Mouse (Mus musculus) inflammation-experienced regulatory T-cells, adult 6 months (primary cell): ENCODE data around the gene Gsta4. TPM values are rescaled to one million over a fixed set of nuclear protein-coding genes. Genes with fewer than 3 reads are reported as not detected.
A peak's percentile ranks its signal among the peaks of the same experiment; 100 is the strongest.
"Not testable (repeated sequence)": the region's sequence is repeated elsewhere in the genome, so short reads cannot be mapped to it uniquely, and the experiment has no call there.

Experiments used
- ATAC-seq: one replicate; pipeline ENCODE4 v1.8.0; 2017
- polyA plus RNA-seq, 3 experiments: library from polyadenylated mRNA; unstranded; fragments of 100-300 nt; shearing (Covaris generic); gene quantifications; one replicate each; pipeline ENCODE4 v1.2.1; 2017

The Gsta4 gene
- polyA plus RNA-seq, 3 experiments from 2014 or later, result 0.62 to 23.4 (median 19.3) TPM

GRCm38 (mm10) chr9:78179071-78179470, 3.5 kb upstream of the Gsta4 start:
- ATAC-seq, result no peak

GRCm38 (mm10) chr9:78185686-78186085, 3.1 kb downstream of the Gsta4 start:
- no peak for ATAC-seq

- ATAC-seq, result no peak
Observed at GRCm38 (mm10) chr9:78188910-78189309, 6.3 kb downstream of the Gsta4 start.

- ATAC-seq, result no peak
Observed at GRCm38 (mm10) chr9:78190651-78191634, 8.4 kb downstream of the Gsta4 start.

DNA sequence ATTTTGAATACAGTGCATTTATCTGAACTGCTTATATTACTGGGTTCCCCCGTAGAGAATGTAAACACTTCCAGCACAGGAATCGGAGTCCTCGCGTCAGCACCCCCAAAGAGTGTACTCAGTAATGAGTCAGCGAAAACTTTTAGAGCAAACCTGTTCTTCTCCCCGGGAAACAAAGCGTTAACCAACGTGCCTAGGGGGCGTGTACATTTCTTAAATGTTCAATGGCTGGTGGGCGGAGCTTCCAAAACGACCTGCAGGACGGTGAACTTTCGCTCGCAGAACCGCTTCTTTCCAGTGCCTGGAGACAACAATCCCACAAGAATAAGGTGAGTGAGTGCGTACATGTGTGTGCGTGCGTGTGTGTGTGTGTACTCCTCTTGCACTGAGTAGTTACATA, 9.2 kb downstream of the Gsta4 start:
- ATAC-seq, result peak; percentile 84

- peak; percentile 80 for ATAC-seq
Observed at GRCm38 (mm10) chr9:78193902-78194597, 11.5 kb downstream of the Gsta4 start.

GRCm38 (mm10) chr9:78195034-78195433, 12.5 kb downstream of the Gsta4 start:
- no peak for ATAC-seq

- no peak for ATAC-seq
Observed at GRCm38 (mm10) chr9:78197801-78198200, 15.2 kb downstream of the Gsta4 start.

- ATAC-seq, result no peak
Observed at GRCm38 (mm10) chr9:78204194-78204593, 21.6 kb downstream of the Gsta4 start.

- no peak for ATAC-seq
Observed at GRCm38 (mm10) chr9:78208956-78209355, 26.4 kb downstream of the Gsta4 start.

GRCm38 (mm10) chr9:78210079-78210478, 27.5 kb downstream of the Gsta4 start:
- no peak for ATAC-seq

DNA sequence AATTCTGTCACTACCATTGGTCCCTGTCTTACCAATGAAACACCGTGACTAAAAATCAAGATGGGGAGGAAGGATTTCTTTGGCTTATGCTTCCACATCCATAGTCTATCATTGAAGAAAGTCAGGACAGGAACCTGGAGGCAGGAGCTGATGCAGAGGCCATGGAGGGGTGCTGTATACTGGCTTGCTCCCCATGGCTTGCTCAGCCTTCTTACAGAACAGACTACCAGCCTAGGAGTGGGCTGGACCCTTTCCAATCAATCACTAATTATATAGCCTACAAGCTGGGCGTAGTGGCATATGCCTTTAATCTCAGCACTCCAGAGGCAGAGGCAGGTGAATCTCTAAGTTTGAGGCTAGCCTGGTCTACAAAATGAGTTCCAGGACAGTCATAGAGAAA, 28.2 kb downstream of the Gsta4 start:
- no peak for ATAC-seq

DNA sequence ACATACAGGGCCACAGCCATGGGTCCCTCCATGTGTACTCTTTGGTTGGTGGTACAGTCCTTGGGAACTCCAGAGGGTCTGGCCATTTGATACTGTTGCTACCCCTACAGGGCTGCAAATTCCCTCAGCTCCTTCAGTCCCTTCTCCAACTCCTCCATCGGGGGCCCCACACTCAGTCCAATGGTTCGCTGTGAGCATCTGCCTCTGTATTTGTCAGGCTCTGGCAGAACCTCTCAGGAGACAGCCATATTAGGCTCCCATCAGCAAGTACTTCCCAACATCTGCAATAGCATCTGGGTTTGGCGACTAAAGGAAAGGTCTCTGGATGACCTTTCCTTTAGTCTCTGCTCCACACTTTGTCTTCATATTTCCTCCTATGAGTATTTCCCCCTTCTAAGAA, 28.9 kb downstream of the Gsta4 start:
- ATAC-seq, result no peak

- ATAC-seq, result no peak
Observed at GRCm38 (mm10) chr9:78212341-78213049, 29.9 kb downstream of the Gsta4 start.

DNA sequence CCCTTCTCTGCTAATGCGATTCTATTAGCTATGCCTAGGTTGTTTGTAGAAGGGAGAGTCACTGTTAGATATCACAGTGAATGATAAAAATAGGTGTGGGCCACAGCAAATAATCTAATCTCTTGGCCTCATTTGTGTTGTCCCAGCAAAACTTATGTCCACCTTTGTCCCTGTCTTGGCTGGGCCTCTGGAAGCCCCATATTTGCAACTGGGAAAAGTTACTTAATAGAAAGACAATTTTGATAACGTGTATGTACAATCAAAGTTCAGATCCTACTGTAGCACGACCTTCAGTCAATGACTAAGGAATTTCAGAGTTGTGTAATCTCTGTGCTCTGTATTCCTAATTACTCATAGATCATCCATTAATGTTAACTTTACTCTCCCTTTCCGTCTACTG, 34.5 kb downstream of the Gsta4 start:
- ATAC-seq, result no peak

GRCm38 (mm10) chr9:78222616-78223015, 40.0 kb downstream of the Gsta4 start:
- peak; percentile 84 for ATAC-seq

DNA sequence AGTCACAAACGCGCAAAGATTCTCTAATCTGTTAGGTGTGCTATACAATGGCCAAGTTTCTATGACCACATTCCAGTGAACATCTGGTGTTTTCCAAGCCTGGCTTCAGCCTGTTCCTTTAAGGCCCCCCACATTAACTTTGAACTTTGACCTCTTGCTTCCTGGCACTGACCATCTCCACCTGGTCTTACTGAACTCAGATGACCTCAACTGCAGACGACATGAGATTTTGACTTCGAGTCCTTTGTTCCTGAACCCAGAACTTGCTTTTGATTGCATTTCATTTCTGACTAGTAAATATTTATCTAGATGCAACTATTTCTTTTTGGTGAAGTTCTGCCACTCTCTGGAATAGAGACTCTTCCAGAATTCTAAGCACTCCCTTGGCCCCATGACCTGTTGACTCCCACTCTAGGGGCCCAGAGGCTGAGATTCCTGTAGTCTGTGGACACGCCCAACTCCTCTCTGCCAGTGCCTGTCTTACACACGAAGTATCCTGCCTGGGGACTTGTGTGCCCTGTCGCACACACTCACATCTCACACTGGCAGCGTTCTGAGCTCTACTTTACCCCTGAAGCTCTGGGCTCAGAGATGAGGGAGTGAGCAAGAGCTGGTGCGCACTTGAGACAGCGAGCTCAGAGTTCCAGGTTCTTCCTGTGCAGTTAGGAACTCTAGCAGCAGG, 40.8 kb downstream of the Gsta4 start:
- no peak for ATAC-seq

- ATAC-seq, result no peak
Observed at GRCm38 (mm10) chr9:78224418-78224817, 41.8 kb downstream of the Gsta4 start.

GRCm38 (mm10) chr9:78225304-78225703, 42.7 kb downstream of the Gsta4 start:
- ATAC-seq, result no peak

GRCm38 (mm10) chr9:78228122-78228521, 45.5 kb downstream of the Gsta4 start:
- ATAC-seq, result no peak

- ATAC-seq, result not testable (repeated sequence)
Observed at GRCm38 (mm10) chr9:78229658-78230057, 47.1 kb downstream of the Gsta4 start.

DNA sequence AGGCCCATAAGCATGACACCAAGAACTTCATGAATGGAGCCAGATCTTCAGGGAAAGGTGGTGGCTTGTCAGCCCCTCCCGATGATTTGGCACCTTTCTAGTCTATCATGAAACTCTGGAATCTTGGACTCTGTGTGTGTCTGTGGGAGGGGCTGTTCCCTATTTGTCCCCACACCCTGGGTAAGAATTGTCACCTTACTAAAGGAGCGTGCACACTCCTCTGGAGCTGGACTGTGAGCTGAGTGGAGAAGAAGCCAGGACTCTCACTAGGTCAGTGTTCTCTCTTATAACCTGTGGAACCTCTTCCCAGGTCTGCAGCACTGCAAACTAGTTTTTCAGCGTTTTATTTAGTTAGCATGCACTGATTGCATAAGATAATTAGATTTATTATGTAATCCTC, 47.9 kb downstream of the Gsta4 start, which contains the start of gene Gsta1:
Gene Gsta1 (plus strand): TSS at position 196 of the 400 bp plus-strand sequence.
- ATAC-seq, result not testable (repeated sequence)
